ENCODE assay signal across 16 mouse cellular contexts in genomic region chr3:123628795-123629194, GRCm38 (mm10).
A peak's percentile ranks its signal among the peaks of the same experiment; 100 is the strongest.
DNase-seq lines count a peak whose midpoint lies in the region; ATAC-seq and TF ChIP-seq lines count a peak whose summit lies in the region.
"Had no signal": no experiment of that assay in that cellular context is flagged by ENCODE, and none has a peak within 500 bp of the region (broad histone marks: within the 10 kb centered on the region; RNA-seq: fewer than 3 reads in every experiment).

No protein-coding gene starts in this region.

- no peak for TF ChIP-seq EP300 in lung, postnatal 0 days (IDR thresholded peaks at IDR 0.05)

- no peaks in the 10 kb centered on the region for H3K4me1 ChIP-seq in hindbrain, embryonic 11.5 days (replicated peaks; ENCODE audit: control insufficient read depth, insufficient read depth, low read length)
- no peaks in the 10 kb centered on the region for H3K4me1 ChIP-seq in hindbrain, embryonic 14.5 days (replicated peaks; ENCODE audit: control insufficient read depth, insufficient read depth, low read length)
- no peaks in the 10 kb centered on the region for H3K4me1 ChIP-seq in lung, postnatal 0 days (ENCODE audit: insufficient read depth, low read depth, low read length)
- H3K4me1 ChIP-seq in ES-E14 (ENCODE audit: control insufficient read depth in 2 of 2, insufficient read depth in 2 of 2, low read length in 2 of 2, poor library complexity in 1 of 2), result no peaks in the 10 kb centered on the region
- no peaks in the 10 kb centered on the region for H3K4me1 ChIP-seq in embryonic facial prominence, embryonic 10.5 days
- H3K4me1 ChIP-seq: embryonic facial prominence, embryonic 12.5 days; forebrain, embryonic 12.5 days; limb, embryonic 13.5 days had no signal

- peak; percentile 32 for TF ChIP-seq CTCF in lung, postnatal 0 days (IDR thresholded peaks at IDR 0.05)

- no peaks in the 10 kb centered on the region for H3K27me3 ChIP-seq in hindbrain, embryonic 11.5 days (ENCODE audit: control insufficient read depth, insufficient read depth, low read length)
- no peaks in the 10 kb centered on the region for H3K27me3 ChIP-seq in hindbrain, embryonic 14.5 days (ENCODE audit: control insufficient read depth, insufficient read depth, low read length)
- H3K27me3 ChIP-seq in lung, postnatal 0 days (replicated peaks; ENCODE audit: insufficient read depth, low read length), result no peaks in the 10 kb centered on the region
- no peaks in the 10 kb centered on the region for H3K27me3 ChIP-seq in embryonic facial prominence, embryonic 10.5 days (replicated peaks; ENCODE audit: low read depth, poor library complexity, severe bottlenecking)
- H3K27me3 ChIP-seq: embryonic facial prominence, embryonic 12.5 days; forebrain, embryonic 12.5 days; limb, embryonic 13.5 days had no signal

- in situ Hi-C loops in ES-E14 (cut with MboI; ENCODE audit: low sequenced_read_pairs in 2 of 2, unreplicated experiment in 2 of 2), result no loop called here

- whole genome bisulfite sequencing in hindbrain, embryonic 11.5 days, result 88% methylated on average over 6 of the region's 6 CpGs
- 86% methylated on average over 6 of the region's 6 CpGs for WGBS in hindbrain, embryonic 14.5 days
- WGBS in lung, postnatal 0 days, result 81% methylated on average over 6 of the region's 6 CpGs
- WGBS in embryonic facial prominence, embryonic 10.5 days, result 90% methylated on average over 6 of the region's 6 CpGs

- H3K27ac ChIP-seq in hindbrain, embryonic 11.5 days (ENCODE audit: low read depth, low read length), result no peak overlapping the region
- H3K27ac ChIP-seq in hindbrain, embryonic 14.5 days, result no peak overlapping the region
- no peak overlapping the region for H3K27ac ChIP-seq in lung, postnatal 0 days (ENCODE audit: low read length)
- no peak overlapping the region for H3K27ac ChIP-seq in ES-E14 (ENCODE audit: insufficient read depth, low read depth, low read length, poor library complexity, severe bottlenecking)
- no peak overlapping the region for H3K27ac ChIP-seq in embryonic facial prominence, embryonic 10.5 days (replicated peaks)
- H3K27ac ChIP-seq: embryonic facial prominence, embryonic 12.5 days; forebrain, embryonic 12.5 days; limb, embryonic 13.5 days had no signal

- no peaks in the 10 kb centered on the region for H3K36me3 ChIP-seq in hindbrain, embryonic 11.5 days (ENCODE audit: control insufficient read depth, insufficient read depth, low read length)
- no peaks in the 10 kb centered on the region for H3K36me3 ChIP-seq in hindbrain, embryonic 14.5 days (replicated peaks; ENCODE audit: control insufficient read depth, insufficient read depth)
- no peaks in the 10 kb centered on the region for H3K36me3 ChIP-seq in lung, postnatal 0 days (ENCODE audit: insufficient read depth, low read length)
- H3K36me3 ChIP-seq in ES-E14 (ENCODE audit: control insufficient read depth, insufficient read depth, low read length, poor library complexity, severe bottlenecking), result no peaks in the 10 kb centered on the region
- no peaks in the 10 kb centered on the region for H3K36me3 ChIP-seq in embryonic facial prominence, embryonic 10.5 days (replicated peaks)
- H3K36me3 ChIP-seq: embryonic facial prominence, embryonic 12.5 days; forebrain, embryonic 12.5 days; G1E; limb, embryonic 13.5 days had no signal

- no peaks in the 10 kb centered on the region for H3K9me3 ChIP-seq in hindbrain, embryonic 11.5 days (ENCODE audit: control insufficient read depth, low read length)
- H3K9me3 ChIP-seq in hindbrain, embryonic 14.5 days (ENCODE audit: control insufficient read depth, low read length), result no peaks in the 10 kb centered on the region
- no peaks in the 10 kb centered on the region for H3K9me3 ChIP-seq in lung, postnatal 0 days (ENCODE audit: low read length)
- H3K9me3 ChIP-seq in ES-E14 (ENCODE audit: control insufficient read depth, insufficient read depth, low read depth, low read length), result no peaks in the 10 kb centered on the region
- H3K9me3 ChIP-seq in embryonic facial prominence, embryonic 10.5 days, result no peaks in the 10 kb centered on the region
- H3K9me3 ChIP-seq: embryonic facial prominence, embryonic 12.5 days; forebrain, embryonic 12.5 days; limb, embryonic 13.5 days had no signal

- peak; percentile 6 for DNase-seq in hindbrain, embryonic 11.5 days (ENCODE audit: low spot score)
- no peak for DNase-seq in hindbrain, embryonic 14.5 days (ENCODE audit: low spot score)
- no peak for DNase-seq in lung, postnatal 0 days (ENCODE audit: low spot score)
- DNase-seq in lung, postnatal 36 days, result no peak
- peak; percentile 16 for DNase-seq in ES-E14 (ENCODE audit: low read depth, low spot score)
- peak; percentile 16 for DNase-seq in embryonic facial prominence, embryonic 10.5 days (ENCODE audit: low spot score)
- no peak for DNase-seq in neural tube, embryonic 10.5 days (ENCODE audit: extremely low spot score, low spot score)
- DNase-seq in adrenal gland, postnatal 36 days, result no peak
- DNase-seq: cerebellum, adult 11 months; gastrocnemius, postnatal 10 days had no signal

- H3K4me2 ChIP-seq in hindbrain, embryonic 11.5 days (replicated peaks; ENCODE audit: low read depth, low read length), result no peak overlapping the region
- no peak overlapping the region for H3K4me2 ChIP-seq in hindbrain, embryonic 14.5 days (replicated peaks)
- H3K4me2 ChIP-seq in lung, postnatal 0 days (replicated peaks; ENCODE audit: low read depth, low read length), result no peak overlapping the region
- H3K4me2 ChIP-seq: embryonic facial prominence, embryonic 12.5 days; forebrain, embryonic 12.5 days; limb, embryonic 13.5 days had no signal

- H3K4me3 ChIP-seq in hindbrain, embryonic 11.5 days (ENCODE audit: low read depth, low read length), result no peak overlapping the region
- H3K4me3 ChIP-seq in hindbrain, embryonic 14.5 days (replicated peaks; ENCODE audit: low read length), result no peak overlapping the region
- no peak overlapping the region for H3K4me3 ChIP-seq in lung, postnatal 0 days (ENCODE audit: low read depth, low read length)
- H3K4me3 ChIP-seq in ES-E14 (ENCODE audit: insufficient read depth in 1 of 2, low read depth in 1 of 2, low read length in 2 of 2, poor library complexity in 1 of 2, severe bottlenecking in 1 of 2), result no peak overlapping the region
- no peak overlapping the region for H3K4me3 ChIP-seq in embryonic facial prominence, embryonic 10.5 days
- H3K4me3 ChIP-seq: embryonic facial prominence, embryonic 12.5 days; forebrain, embryonic 12.5 days; limb, embryonic 13.5 days had no signal

- H3K9ac ChIP-seq in hindbrain, embryonic 11.5 days (ENCODE audit: low read depth, low read length), result no peak overlapping the region
- no peak overlapping the region for H3K9ac ChIP-seq in hindbrain, embryonic 14.5 days
- H3K9ac ChIP-seq in lung, postnatal 0 days (replicated peaks; ENCODE audit: low read depth), result no peak overlapping the region
- H3K9ac ChIP-seq in ES-E14 (ENCODE audit: insufficient read depth, low read depth, low read length, poor library complexity, severe bottlenecking), result no peak overlapping the region
- H3K9ac ChIP-seq: embryonic facial prominence, embryonic 12.5 days; forebrain, embryonic 12.5 days; limb, embryonic 13.5 days had no signal

- ATAC-seq in hindbrain, embryonic 11.5 days (ENCODE audit: low FRiP score), result no peak
- no peak for ATAC-seq in hindbrain, embryonic 14.5 days (ENCODE audit: low FRiP score)
- ATAC-seq in lung, postnatal 0 days, result no peak
- ATAC-seq: inflammation-experienced regulatory T-cells, adult 6 months; midbrain, embryonic 16.5 days had no signal

TF ChIP-seq in ES-E14, 5 proteins besides CTCF, POLR2A, EP300 and RAD21:
- TF ChIP-seq MAFK (IDR thresholded peaks at IDR 0.05; ENCODE audit: insufficient read depth, low read depth, low read length) (no peak), ZNF384 (IDR thresholded peaks at IDR 0.05; ENCODE audit: low read depth, low read length) (peak; percentile 75)

Comparison
In these comparisons a context has a peak if more than half of its experiments do, and no peak if none do; other contexts are left out.
1. DNase-seq: peak in hindbrain, embryonic 11.5 days (single experiment), ES-E14 (single experiment) and embryonic facial prominence, embryonic 10.5 days (single experiment); none in hindbrain, embryonic 14.5 days (single experiment), lung, postnatal 0 days (single experiment), lung, postnatal 36 days (single experiment), neural tube, embryonic 10.5 days (single experiment) and adrenal gland, postnatal 36 days (0 of 2).